Mouse (Mus musculus) testis, adult 2 months (tissue): ENCODE measurements around the gene Chuk. TPM values are rescaled to one million over a fixed set of nuclear protein-coding genes. Genes with fewer than 3 reads are reported as not detected.
"Not testable (repeated sequence)": the region's sequence is repeated elsewhere in the genome, so short reads cannot be mapped to it uniquely, and the experiment has no call there.

Experiments
- H3K27ac ChIP-seq: fragments of 200-500 bp; 2 replicates; pipeline ENCODE4 v1.5.1; 2012; ENCODE audit warnings: low read depth, low read length; ENCODE audit not compliant: control insufficient read depth, insufficient read depth
- H3K27me3 ChIP-seq: fragments of 200-500 bp; 2 replicates; pipeline ENCODE4 v1.6.1; 2012; ENCODE audit warnings: mild to moderate bottlenecking, low read length, moderate library complexity; ENCODE audit not compliant: control insufficient read depth, insufficient read depth
- H3K36me3 ChIP-seq: fragments of 200-500 bp; 2 replicates; pipeline ENCODE4 v1.6.1; 2012; ENCODE audit warnings: mild to moderate bottlenecking, low read length; ENCODE audit not compliant: control insufficient read depth, insufficient read depth
- H3K4me1 ChIP-seq: fragments of 200-500 bp; 2 replicates; pipeline ENCODE4 v1.6.1; 2012; ENCODE audit warnings: low read length; ENCODE audit not compliant: control insufficient read depth, insufficient read depth
- H3K4me3 ChIP-seq: fragments of 200-500 bp; 2 replicates; pipeline ENCODE4 v1.5.1; 2012; ENCODE audit warnings: low read depth, mild to moderate bottlenecking, low read length, moderate library complexity, mixed read lengths; ENCODE audit not compliant: control insufficient read depth
- CTCF ChIP-seq: fragments of 200-500 bp; IDR thresholded peaks from 2 replicates; pipeline ENCODE4 v1.5.1; 2012; ENCODE audit warnings: low read depth, mild to moderate bottlenecking, inconsistent platforms, low read length, moderate library complexity; ENCODE audit not compliant: control insufficient read depth, insufficient read depth, insufficient replicate concordance
- POLR2A ChIP-seq: fragments of 200-500 bp; IDR thresholded peaks from 2 replicates; pipeline ENCODE4 v1.6.1; 2012; ENCODE audit warnings: low read depth, mild to moderate bottlenecking, inconsistent platforms, low read length, moderate library complexity; ENCODE audit not compliant: control insufficient read depth
- polyA plus RNA-seq: library from polyadenylated mRNA; depleted of rRNA; stranded (reverse); fragments of >200 nt; gene quantifications from 2 replicates; pipeline ENCODE4 v1.2.3, GENCODE M21; 2012

Gene Chuk
- polyA plus RNA-seq, 1 experiment, result 18.3 TPM

GRCm38 (mm10) chr19:44127729-44128497 lies 20.6 kb upstream of the Chuk start:
- H3K27me3 ChIP-seq, result no peaks in the 10 kb centered on the region
- no peak for TF ChIP-seq POLR2A
- no peak for TF ChIP-seq CTCF
- peaks cover 2% of the 10 kb centered on the region for H3K36me3 ChIP-seq
- H3K4me1 ChIP-seq, result no peaks in the 10 kb centered on the region
- H3K27ac ChIP-seq, result no peak overlapping the region
- H3K4me3 ChIP-seq, result no peak overlapping the region

GRCm38 (mm10) chr19:44121137-44121536 lies 13.9 kb upstream of the Chuk start:
- Histone ChIP-seq H3K27ac (peak overlapping the region; percentile 58), H3K36me3 (peaks cover 7% of the 10 kb centered on the region)

GRCm38 (mm10) chr19:44120686-44121085 lies 13.4 kb upstream of the Chuk start:
- H3K36me3 ChIP-seq, H3K4me3 ChIP-seq, H3K4me1 ChIP-seq, H3K27me3 ChIP-seq: not testable (repeated sequence)
- H3K27ac ChIP-seq, result peak overlapping the region; percentile 58

More at GRCm38 (mm10) chr19:44121137-44121536, 13.9 kb upstream of the Chuk start:
- H3K4me1 ChIP-seq, result no peaks in the 10 kb centered on the region
- TF ChIP-seq POLR2A (no peak), CTCF (no peak)
- no peaks in the 10 kb centered on the region for H3K27me3 ChIP-seq
- no peak overlapping the region for H3K4me3 ChIP-seq

GRCm38 (mm10) chr19:44117793-44118192 lies 10.5 kb upstream of the Chuk start:
- Histone ChIP-seq H3K27ac (no peak overlapping the region), H3K27me3 (no peaks in the 10 kb centered on the region), H3K36me3 (peaks cover 8% of the 10 kb centered on the region), H3K4me1 (peaks cover 2% of the 10 kb centered on the region; the same call in 1 of the 2 replicates), H3K4me3 (no peak overlapping the region)
- TF ChIP-seq CTCF, result no peak
- TF ChIP-seq POLR2A, result no peak

- H3K27ac ChIP-seq, result no peak overlapping the region
- TF ChIP-seq POLR2A (no peak), CTCF (no peak)
- H3K4me3 ChIP-seq, result no peak overlapping the region
- H3K36me3 ChIP-seq, result peaks cover 7% of the 10 kb centered on the region
- H3K4me1 ChIP-seq, result peaks cover 7% of the 10 kb centered on the region
- no peaks in the 10 kb centered on the region for H3K27me3 ChIP-seq
Measured at GRCm38 (mm10) chr19:44111706-44112105, 4.4 kb upstream of the Chuk start.

GRCm38 (mm10) chr19:44110356-44110755 lies 3.1 kb upstream of the Chuk start:
- Histone ChIP-seq H3K4me1 (peaks cover 7% of the 10 kb centered on the region), H3K27ac (peak overlapping the region; percentile 28; the same call in 1 of the 2 replicates), H3K4me3 (no peak overlapping the region), H3K27me3 (no peaks in the 10 kb centered on the region), H3K36me3 (peaks cover 7% of the 10 kb centered on the region)
- no peak for TF ChIP-seq CTCF
- TF ChIP-seq POLR2A, result no peak

GRCm38 (mm10) chr19:44108996-44109395 lies 1.7 kb upstream of the Chuk start:
- no peak overlapping the region for H3K4me3 ChIP-seq
- no peaks in the 10 kb centered on the region for H3K27me3 ChIP-seq
- peaks cover 5% of the 10 kb centered on the region for H3K4me1 ChIP-seq
- TF ChIP-seq POLR2A (no peak), CTCF (no peak)
- H3K36me3 ChIP-seq, result peaks cover 6% of the 10 kb centered on the region; the same call in 1 of the 2 replicates
- no peak overlapping the region for H3K27ac ChIP-seq
